Mouse (Mus musculus): Measurements from ENCODE around the gene Spa17. TPM values are rescaled to one million over a fixed set of nuclear protein-coding genes. Genes with fewer than 3 reads are reported as not detected.

Gene Spa17
- polyA plus RNA-seq, 1 experiment from 2014 or later: 18.1 TPM

GRCm38 (mm10) chr9:37616770-37617169 is 3.2 kb upstream of the Spa17 start:
- Histone ChIP-seq H3K4me2 (replicated peaks) (no peak overlapping the region), H3K27ac (replicated peaks) (no peak overlapping the region), H3K4me3 (replicated peaks) (no peak overlapping the region), H3K9me3 (replicated peaks) (no peaks in the 10 kb centered on the region), H3K36me3 (no peaks in the 10 kb centered on the region), H3K9ac (no peak overlapping the region), H3K27me3 (no peaks in the 10 kb centered on the region), H3K4me1 (peaks cover 4% of the 10 kb centered on the region)
- ATAC-seq (ENCODE audit: insufficient number of reproducible peaks, low FRiP score, low TSS enrichment, low read depth): no peak
- WGBS: 59% methylated on average over 2 of the region's 2 CpGs

GRCm38 (mm10) chr9:37615220-37615619 is 1.7 kb upstream of the Spa17 start:
- Histone ChIP-seq H3K36me3 (no peaks in the 10 kb centered on the region), H3K9ac (no peak overlapping the region), H3K4me1 (peaks cover 4% of the 10 kb centered on the region), H3K4me2 (replicated peaks) (no peak overlapping the region), H3K9me3 (replicated peaks) (no peaks in the 10 kb centered on the region), H3K4me3 (replicated peaks) (no peak overlapping the region), H3K27ac (replicated peaks) (no peak overlapping the region), H3K27me3 (no peaks in the 10 kb centered on the region)
- WGBS: 64% methylated on average over 5 of the region's 5 CpGs
- no peak for ATAC-seq (ENCODE audit: insufficient number of reproducible peaks, low FRiP score, low TSS enrichment, low read depth)

- peaks cover 4% of the 10 kb centered on the region for H3K4me1 ChIP-seq
- no peaks in the 10 kb centered on the region for H3K27me3 ChIP-seq
- no peak overlapping the region for H3K27ac ChIP-seq (replicated peaks)
- peak overlapping the region; percentile 72 for H3K4me2 ChIP-seq (replicated peaks)
- H3K9me3 ChIP-seq (replicated peaks): no peaks in the 10 kb centered on the region
- no peak for ATAC-seq (ENCODE audit: insufficient number of reproducible peaks, low FRiP score, low TSS enrichment, low read depth)
- H3K9ac ChIP-seq: no peak overlapping the region
- no peaks in the 10 kb centered on the region for H3K36me3 ChIP-seq
- H3K4me3 ChIP-seq (replicated peaks): peak overlapping the region; percentile 71
Measured at GRCm38 (mm10) chr9:37614316-37614715, 794 bp upstream of the Spa17 start.

GRCm38 (mm10) chr9:37613911-37614280 is 374 bp upstream of the Spa17 start:
- peaks cover 4% of the 10 kb centered on the region for H3K4me1 ChIP-seq
- no peaks in the 10 kb centered on the region for H3K27me3 ChIP-seq
- 16% methylated on average over 6 of the region's 6 CpGs for WGBS
- peak overlapping the region; percentile 26 for H3K9ac ChIP-seq
- H3K9me3 ChIP-seq (replicated peaks): no peaks in the 10 kb centered on the region
- H3K4me2 ChIP-seq (replicated peaks): peak overlapping the region; percentile 72
- peak overlapping the region; percentile 73 for H3K27ac ChIP-seq (replicated peaks)
- ATAC-seq (ENCODE audit: insufficient number of reproducible peaks, low FRiP score, low TSS enrichment, low read depth): no peak
- H3K4me3 ChIP-seq (replicated peaks): peak overlapping the region; percentile 71
- H3K36me3 ChIP-seq: no peaks in the 10 kb centered on the region

- peaks cover 4% of the 10 kb centered on the region for H3K4me1 ChIP-seq
- no peak overlapping the region for H3K4me2 ChIP-seq (replicated peaks)
- 66% methylated on average over 4 of the region's 4 CpGs for WGBS
- ATAC-seq (ENCODE audit: insufficient number of reproducible peaks, low FRiP score, low TSS enrichment, low read depth): no peak
- no peaks in the 10 kb centered on the region for H3K9me3 ChIP-seq (replicated peaks)
- no peaks in the 10 kb centered on the region for H3K27me3 ChIP-seq
- H3K9ac ChIP-seq: no peak overlapping the region
- no peaks in the 10 kb centered on the region for H3K36me3 ChIP-seq
- no peak overlapping the region for H3K4me3 ChIP-seq (replicated peaks)
- H3K27ac ChIP-seq (replicated peaks): no peak overlapping the region
Measured at GRCm38 (mm10) chr9:37609558-37609957, 4.0 kb downstream of the Spa17 start.

- WGBS: 93% methylated on average over 3 of the region's 3 CpGs
- no peaks in the 10 kb centered on the region for H3K9me3 ChIP-seq (replicated peaks)
- no peak overlapping the region for H3K4me2 ChIP-seq (replicated peaks)
- no peaks in the 10 kb centered on the region for H3K27me3 ChIP-seq
- H3K9ac ChIP-seq: no peak overlapping the region
- no peak overlapping the region for H3K27ac ChIP-seq (replicated peaks)
- H3K4me1 ChIP-seq: no peaks in the 10 kb centered on the region
- H3K36me3 ChIP-seq: no peaks in the 10 kb centered on the region
- no peak for ATAC-seq (ENCODE audit: insufficient number of reproducible peaks, low FRiP score, low TSS enrichment, low read depth)
- H3K4me3 ChIP-seq (replicated peaks): no peak overlapping the region
Measured at GRCm38 (mm10) chr9:37605089-37605488, 8.4 kb downstream of the Spa17 start.

- no peak for ATAC-seq (ENCODE audit: insufficient number of reproducible peaks, low FRiP score, low TSS enrichment, low read depth)
- Histone ChIP-seq H3K4me1 (no peaks in the 10 kb centered on the region), H3K36me3 (no peaks in the 10 kb centered on the region), H3K4me2 (replicated peaks) (no peak overlapping the region), H3K4me3 (replicated peaks) (no peak overlapping the region), H3K9me3 (replicated peaks) (no peaks in the 10 kb centered on the region), H3K9ac (no peak overlapping the region), H3K27me3 (no peaks in the 10 kb centered on the region), H3K27ac (replicated peaks) (no peak overlapping the region)
- 90% methylated on average over 2 of the region's 2 CpGs for WGBS
Measured at GRCm38 (mm10) chr9:37600538-37601205, 12.8 kb downstream of the Spa17 start.

- no peak overlapping the region for H3K4me3 ChIP-seq (replicated peaks)
- no peaks in the 10 kb centered on the region for H3K4me1 ChIP-seq
- no peak for ATAC-seq (ENCODE audit: insufficient number of reproducible peaks, low FRiP score, low TSS enrichment, low read depth)
- H3K27me3 ChIP-seq: no peaks in the 10 kb centered on the region
- no peak overlapping the region for H3K9ac ChIP-seq
- H3K4me2 ChIP-seq (replicated peaks): no peak overlapping the region
- H3K36me3 ChIP-seq: no peaks in the 10 kb centered on the region
- H3K9me3 ChIP-seq (replicated peaks): no peaks in the 10 kb centered on the region
- H3K27ac ChIP-seq (replicated peaks): no peak overlapping the region
- 84% methylated on average over 2 of the region's 2 CpGs for WGBS
Measured at GRCm38 (mm10) chr9:37598637-37599036, 14.9 kb downstream of the Spa17 start.

GRCm38 (mm10) chr9:37595570-37595969 is 18.0 kb downstream of the Spa17 start:
- H3K4me1 ChIP-seq: no peaks in the 10 kb centered on the region
- no peaks in the 10 kb centered on the region for H3K27me3 ChIP-seq
- no peak for ATAC-seq (ENCODE audit: insufficient number of reproducible peaks, low FRiP score, low TSS enrichment, low read depth)
- H3K4me2 ChIP-seq (replicated peaks): no peak overlapping the region
- 88% methylated on average over 1 of the region's 1 CpGs for WGBS
- no peak overlapping the region for H3K4me3 ChIP-seq (replicated peaks)
- H3K9me3 ChIP-seq (replicated peaks): no peaks in the 10 kb centered on the region
- H3K9ac ChIP-seq: no peak overlapping the region
- no peak overlapping the region for H3K27ac ChIP-seq (replicated peaks)
- H3K36me3 ChIP-seq: no peaks in the 10 kb centered on the region

GRCm38 (mm10) chr9:37593690-37594089 is 19.8 kb downstream of the Spa17 start:
- H3K27ac ChIP-seq (replicated peaks): no peak overlapping the region
- no peak for ATAC-seq (ENCODE audit: insufficient number of reproducible peaks, low FRiP score, low TSS enrichment, low read depth)
- H3K4me3 ChIP-seq (replicated peaks): no peak overlapping the region
- no peaks in the 10 kb centered on the region for H3K9me3 ChIP-seq (replicated peaks)
- H3K9ac ChIP-seq: no peak overlapping the region
- 65% methylated on average over 3 of the region's 3 CpGs for WGBS
- H3K4me2 ChIP-seq (replicated peaks): no peak overlapping the region
- H3K4me1 ChIP-seq: no peaks in the 10 kb centered on the region
- no peaks in the 10 kb centered on the region for H3K27me3 ChIP-seq
- no peaks in the 10 kb centered on the region for H3K36me3 ChIP-seq

- Histone ChIP-seq H3K4me1 (no peaks in the 10 kb centered on the region), H3K9me3 (replicated peaks) (no peaks in the 10 kb centered on the region), H3K36me3 (no peaks in the 10 kb centered on the region), H3K27ac (replicated peaks) (no peak overlapping the region), H3K9ac (no peak overlapping the region), H3K27me3 (no peaks in the 10 kb centered on the region), H3K4me2 (replicated peaks) (no peak overlapping the region), H3K4me3 (replicated peaks) (no peak overlapping the region)
- no peak for ATAC-seq (ENCODE audit: insufficient number of reproducible peaks, low FRiP score, low TSS enrichment, low read depth)
- WGBS: 43% methylated on average over 6 of the region's 6 CpGs
Measured at GRCm38 (mm10) chr9:37592633-37593032, 20.9 kb downstream of the Spa17 start.

GRCm38 (mm10) chr9:37592025-37592424 is 21.5 kb downstream of the Spa17 start:
- no peak for ATAC-seq (ENCODE audit: insufficient number of reproducible peaks, low FRiP score, low TSS enrichment, low read depth)
- Histone ChIP-seq H3K9me3 (replicated peaks) (no peaks in the 10 kb centered on the region), H3K4me1 (no peaks in the 10 kb centered on the region), H3K4me2 (replicated peaks) (no peak overlapping the region), H3K27me3 (no peaks in the 10 kb centered on the region), H3K27ac (replicated peaks) (no peak overlapping the region), H3K36me3 (no peaks in the 10 kb centered on the region), H3K9ac (no peak overlapping the region), H3K4me3 (replicated peaks) (no peak overlapping the region)
- 67% methylated on average over 2 of the region's 2 CpGs for WGBS

Measured in embryonic facial prominence, embryonic 15.5 days (tissue).